Mouse (Mus musculus): Measurements from ENCODE around the gene Aig1. TPM values are rescaled to one million over a fixed set of nuclear protein-coding genes. Genes with fewer than 3 reads are reported as not detected.
A peak's percentile ranks its signal among the peaks of the same experiment; 100 is the strongest.

Aig1 gene
- total RNA-seq, 2 experiments from 2014 or later, result 64.6 to 67.2 TPM

DNA sequence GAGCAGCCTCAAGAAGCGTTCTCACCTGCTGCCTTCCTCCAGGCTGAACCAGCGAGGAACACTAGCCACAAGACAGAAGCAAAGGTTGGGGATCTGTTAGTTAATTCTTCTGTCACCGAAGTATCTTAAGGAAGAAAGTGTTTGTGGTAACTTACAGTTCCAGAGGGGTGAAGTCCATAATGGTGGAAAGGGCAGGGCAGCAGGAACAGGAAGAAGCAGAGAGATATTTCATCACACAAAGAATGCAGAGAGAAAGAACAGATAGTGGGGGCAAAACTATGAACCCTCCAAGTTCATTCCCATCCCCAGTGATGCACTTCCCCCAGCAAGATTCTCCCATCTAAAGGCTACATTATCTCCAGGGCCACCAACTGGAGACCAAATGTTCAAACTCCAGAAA lies 13.7 kb downstream of the Aig1 start:
- DNase-seq (ENCODE audit: low spot score in 2 of 2), result no peak

DNA sequence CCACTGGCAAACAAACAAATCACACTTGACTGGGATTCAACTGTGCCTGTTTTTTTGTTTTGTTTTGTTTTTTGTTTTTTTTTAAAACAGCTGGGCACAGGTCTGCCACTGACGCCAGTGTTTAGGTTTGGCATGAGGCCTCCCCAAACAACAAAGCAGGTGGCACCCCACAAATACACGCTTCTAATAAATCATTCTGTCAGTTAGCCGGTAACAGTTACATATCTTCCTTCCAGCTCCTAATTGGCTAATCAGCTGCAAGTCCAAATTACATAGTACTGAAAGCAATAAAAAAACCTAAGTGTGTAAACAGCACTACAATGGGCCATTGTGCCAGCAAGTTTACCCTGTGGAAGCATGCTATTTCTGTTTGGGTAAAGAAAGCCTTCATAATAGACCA lies 18.7 kb downstream of the Aig1 start:
- no peak for DNase-seq (ENCODE audit: low spot score in 2 of 2)

- no peak for DNase-seq (ENCODE audit: low spot score in 2 of 2)
Measured at GRCm38 (mm10) chr10:13849205-13849604, 19.6 kb downstream of the Aig1 start.

GRCm38 (mm10) chr10:13844864-13845263 lies 23.9 kb downstream of the Aig1 start:
- DNase-seq (ENCODE audit: low spot score in 2 of 2), result peak in 1 of 2 experiments; percentile 37

DNA sequence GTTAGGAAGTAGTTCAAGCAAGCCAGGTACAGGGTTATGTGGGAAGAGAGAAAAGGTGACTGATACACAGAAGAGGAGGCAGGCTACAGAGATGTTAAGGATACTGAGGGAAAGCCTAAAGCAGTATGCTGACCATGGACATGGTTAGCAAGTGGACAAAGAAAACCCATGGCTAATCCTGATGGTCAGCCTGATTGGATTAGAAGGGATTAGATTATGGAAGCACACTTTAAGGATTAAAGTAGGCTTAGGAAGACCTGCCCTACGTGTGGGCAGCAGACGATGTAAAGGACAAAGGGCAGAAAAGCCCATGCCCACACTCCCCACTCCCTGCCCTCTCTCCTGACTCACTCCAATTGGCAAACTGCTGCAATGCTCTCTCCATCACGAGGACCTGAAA lies 25.0 kb downstream of the Aig1 start:
- no peak for DNase-seq (ENCODE audit: low spot score in 2 of 2)

DNA sequence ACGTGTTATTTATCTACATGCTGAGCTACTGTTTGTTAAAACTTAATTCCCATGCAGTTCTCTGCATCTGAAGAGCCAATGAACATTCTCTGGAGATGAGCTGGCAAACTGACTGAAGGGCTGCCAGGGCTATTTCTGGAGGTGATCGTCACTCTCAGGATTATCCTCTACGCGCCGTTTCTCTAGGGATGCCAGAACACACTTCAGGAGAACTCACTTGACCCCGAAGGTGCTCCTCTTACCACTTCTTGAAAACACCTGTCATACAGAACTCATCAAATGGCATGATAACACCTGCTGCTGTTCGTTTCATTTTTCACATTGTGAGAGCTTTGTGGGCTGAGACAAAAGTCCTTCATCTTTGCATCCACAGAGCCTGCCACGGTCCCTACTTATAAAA lies 25.9 kb downstream of the Aig1 start:
- no peak for DNase-seq (ENCODE audit: low spot score in 2 of 2)

DNA sequence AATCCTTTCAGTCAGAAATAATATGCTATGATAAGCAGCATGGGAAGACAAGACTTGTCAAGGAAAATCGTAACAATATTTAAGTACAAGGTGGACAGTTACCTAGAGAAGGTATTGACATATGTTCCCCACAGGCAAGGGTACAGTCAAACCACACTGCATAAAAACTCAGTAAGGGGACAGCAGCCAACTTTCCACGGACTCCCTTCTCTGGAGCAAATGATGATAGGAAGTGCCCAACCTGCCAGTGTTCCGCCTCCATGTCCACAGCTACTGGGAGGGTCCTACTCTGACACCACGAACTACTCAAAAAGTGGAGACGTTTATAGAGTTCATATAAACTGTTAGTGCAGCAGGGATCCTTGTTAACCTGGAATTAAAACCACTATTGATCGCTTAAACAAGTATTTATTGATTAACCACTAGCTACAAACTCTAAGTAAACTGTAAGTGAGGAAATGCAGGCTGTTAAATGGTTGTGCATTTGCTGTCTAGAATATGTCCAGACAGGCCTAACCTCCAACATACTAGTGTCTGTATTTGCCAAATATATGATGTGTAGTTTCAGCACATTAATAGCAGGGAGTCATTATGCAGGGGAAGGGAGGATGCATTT lies 30.2 kb downstream of the Aig1 start:
- DNase-seq (ENCODE audit: low spot score in 2 of 2), result no peak

GRCm38 (mm10) chr10:13837709-13838456 lies 30.9 kb downstream of the Aig1 start:
- DNase-seq (ENCODE audit: low spot score in 2 of 2), result no peak

GRCm38 (mm10) chr10:13836956-13837355 lies 31.8 kb downstream of the Aig1 start:
- no peak for DNase-seq (ENCODE audit: low spot score in 2 of 2)

- DNase-seq (ENCODE audit: low spot score in 2 of 2), result no peak
Measured at GRCm38 (mm10) chr10:13835737-13836475, 32.9 kb downstream of the Aig1 start.

DNA sequence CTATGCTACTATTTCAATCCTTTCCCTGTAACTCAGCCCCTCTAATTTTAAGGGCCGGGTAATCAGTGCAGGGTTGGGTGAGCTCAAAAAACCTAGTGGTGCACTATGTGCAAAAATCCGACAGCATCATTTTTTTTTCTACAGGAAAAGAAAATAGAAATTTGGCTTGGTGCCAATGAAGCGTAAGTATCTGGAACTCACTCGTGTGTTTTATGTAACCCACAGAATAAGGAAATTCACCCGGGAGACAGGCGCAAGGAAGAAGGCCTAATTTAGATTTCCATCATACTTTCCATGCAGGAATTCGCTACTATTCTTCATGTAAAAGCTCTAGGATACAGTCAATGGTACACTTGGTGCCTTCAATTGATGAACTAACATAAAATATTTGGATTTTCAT lies 34.7 kb downstream of the Aig1 start:
- DNase-seq (ENCODE audit: low spot score in 2 of 2), result no peak

DNA sequence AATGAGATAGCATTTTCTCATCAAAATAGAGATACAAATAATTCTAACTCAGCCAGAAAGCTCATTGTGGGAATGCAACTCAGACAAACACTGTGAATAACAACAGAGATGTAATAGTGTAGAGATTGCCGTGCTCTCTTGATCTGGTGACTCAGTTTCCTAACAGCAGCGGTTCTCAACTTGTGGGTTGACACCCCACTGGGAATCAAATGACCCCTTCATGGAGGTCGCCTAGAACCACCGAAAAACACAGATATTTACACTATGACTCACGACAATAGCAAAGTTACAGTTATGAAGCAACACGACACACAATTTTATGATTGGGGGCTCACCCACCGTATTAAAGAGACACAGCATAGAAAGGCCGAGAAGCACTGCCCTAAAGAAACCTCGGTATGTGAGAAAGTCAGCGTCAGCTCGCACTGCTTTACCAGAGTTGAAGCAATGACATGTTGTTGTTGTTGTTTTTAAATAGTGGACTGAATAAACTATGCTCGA lies 35.7 kb downstream of the Aig1 start:
- DNase-seq (ENCODE audit: low spot score in 2 of 2), result no peak

GRCm38 (mm10) chr10:13832546-13833033 lies 36.2 kb downstream of the Aig1 start:
- DNase-seq (ENCODE audit: low spot score in 2 of 2), result no peak

GRCm38 (mm10) chr10:13827150-13827549 lies 41.6 kb downstream of the Aig1 start:
- no peak for DNase-seq (ENCODE audit: low spot score in 2 of 2)

- no peak for DNase-seq (ENCODE audit: low spot score in 2 of 2)
Measured at GRCm38 (mm10) chr10:13813591-13813990, 55.2 kb downstream of the Aig1 start.

DNA sequence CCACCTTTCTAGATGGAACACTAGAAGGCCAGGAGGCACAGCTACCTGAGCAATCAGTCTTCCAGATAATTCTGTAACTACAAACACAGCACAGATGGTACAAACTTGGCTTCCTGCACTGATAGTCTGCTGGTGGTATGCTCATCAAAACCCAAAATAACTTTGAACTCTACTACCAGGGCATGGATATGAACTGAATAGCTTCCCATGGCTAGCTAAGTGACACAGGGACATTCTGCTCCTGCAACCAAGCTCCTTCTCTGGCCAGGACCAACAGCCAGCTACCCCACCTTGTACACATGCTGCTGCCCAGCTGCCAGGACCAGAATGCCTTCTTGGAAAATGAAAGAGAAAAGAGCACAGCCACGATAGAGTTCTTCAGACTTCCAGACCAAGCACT lies 60.5 kb downstream of the Aig1 start:
- no peak for DNase-seq (ENCODE audit: low spot score in 2 of 2)

GRCm38 (mm10) chr10:13806806-13807205 lies 62.0 kb downstream of the Aig1 start:
- DNase-seq (ENCODE audit: low spot score in 2 of 2), result no peak

GRCm38 (mm10) chr10:13801296-13801695 lies 67.5 kb downstream of the Aig1 start:
- no peak for DNase-seq (ENCODE audit: low spot score in 2 of 2)

DNA sequence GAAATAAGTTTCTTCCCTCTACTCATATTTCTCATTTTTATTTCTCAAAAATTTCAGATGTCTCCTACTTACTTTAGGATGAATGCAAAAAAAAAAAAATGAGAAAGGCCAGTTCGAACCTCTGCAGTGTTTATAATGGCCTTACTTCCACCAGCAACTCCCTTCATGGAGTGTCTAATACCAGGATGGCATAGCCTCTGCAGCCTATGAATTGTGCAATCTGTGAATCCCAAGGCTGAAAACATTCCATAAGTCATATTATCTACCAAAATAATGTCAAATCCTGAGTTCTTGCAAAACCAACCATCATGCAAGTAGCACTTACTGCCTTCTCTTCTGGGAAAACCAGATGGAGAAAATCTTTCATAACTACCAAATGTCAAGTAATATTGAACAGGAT lies 75.3 kb downstream of the Aig1 start:
- no peak for DNase-seq (ENCODE audit: low spot score in 2 of 2)

DNA sequence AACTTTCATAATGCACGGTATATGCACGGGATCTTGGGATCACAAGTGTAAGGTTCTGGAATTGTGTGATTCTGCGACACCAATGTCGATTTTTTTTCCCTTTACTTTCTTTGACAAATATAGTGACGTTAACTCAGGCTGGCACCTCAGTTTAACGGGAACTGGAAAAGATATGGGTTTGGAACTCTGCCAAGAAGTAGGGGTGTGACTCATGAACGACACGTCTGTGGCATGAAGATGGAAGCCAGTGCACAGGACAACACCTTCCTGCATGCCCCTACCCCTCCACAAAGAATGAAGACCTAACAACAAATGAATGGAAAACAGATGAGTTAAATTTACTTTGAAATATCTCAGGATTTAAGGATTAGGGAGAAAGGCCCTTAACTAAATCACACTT lies 76.0 kb downstream of the Aig1 start:
- no peak for DNase-seq (ENCODE audit: low spot score in 2 of 2)

DNA sequence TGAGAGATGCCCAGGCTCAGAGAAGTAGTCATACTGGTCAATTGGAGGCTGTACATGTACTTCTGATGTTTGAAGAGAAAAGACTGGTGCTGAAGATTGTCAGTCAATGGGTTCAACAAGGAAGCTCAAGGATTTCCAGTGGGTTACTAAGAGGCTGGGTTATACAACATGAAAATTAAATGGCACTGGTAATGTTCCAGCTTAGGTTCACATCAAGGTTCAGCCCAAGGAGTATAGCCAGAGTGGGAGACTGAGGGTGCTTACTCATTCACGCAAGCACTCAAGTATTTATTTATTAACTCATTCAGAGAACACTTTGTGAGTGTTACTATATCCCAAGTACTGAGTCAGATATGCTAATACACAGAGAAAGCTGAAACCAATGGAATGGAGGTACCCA lies 79.2 kb downstream of the Aig1 start:
- no peak for DNase-seq (ENCODE audit: low spot score in 2 of 2)

GRCm38 (mm10) chr10:13788057-13788456 lies 80.7 kb downstream of the Aig1 start:
- no peak for DNase-seq (ENCODE audit: low spot score in 2 of 2)

All from layer of hippocampus, adult 18-20 months (tissue).